Mouse (Mus musculus) 3134 (cell line): ENCODE measurements at regions not wholly inside any gene's neighbourhood (a gene's known extent, or its start where the extent isn't known, plus 50 kb on each side); places are given as distances from the start of the nearest gene placed in this dataset.
"Not testable (repeated sequence)": the region's sequence is repeated elsewhere in the genome, so short reads cannot be mapped to it uniquely, and the experiment has no call there.

Source experiments
- DNase-seq: peaks from one replicate; pipeline ENCODE4 v3.0.0-alpha.2; 2011; ENCODE audit warnings: low spot score; ENCODE audit not compliant: insufficient read length; ENCODE audit errors: extremely low read depth

- no peak for DNase-seq
Measured at GRCm38 (mm10) chr14:102215267-102215964, 485.7 kb downstream of the Lmo7 start.

DNA sequence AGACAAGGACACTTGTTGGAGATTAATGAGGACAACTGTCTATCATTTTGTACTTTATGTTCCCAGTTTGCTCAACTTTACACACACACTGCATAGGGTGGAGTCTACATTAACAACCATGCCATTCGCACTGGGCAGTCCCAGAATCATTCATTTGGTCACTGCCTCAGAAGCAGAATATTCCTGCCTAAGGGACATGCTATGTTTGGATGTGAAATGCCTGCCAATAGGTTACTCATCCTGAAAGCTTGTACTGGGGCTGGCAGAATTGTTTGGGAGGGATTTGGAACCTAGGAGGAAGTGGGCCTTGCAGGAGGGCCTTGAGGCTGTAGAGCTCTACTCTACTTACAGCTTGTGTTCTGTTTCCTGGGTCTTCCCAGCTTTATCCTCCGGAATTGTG, 482.3 kb downstream of the Lmo7 start:
- DNase-seq, result peak; percentile 18

GRCm38 (mm10) chr14:102204881-102205671, 475.3 kb downstream of the Lmo7 start:
- DNase-seq, result no peak

GRCm38 (mm10) chr14:102199430-102199829, 469.7 kb downstream of the Lmo7 start:
- no peak for DNase-seq

DNA sequence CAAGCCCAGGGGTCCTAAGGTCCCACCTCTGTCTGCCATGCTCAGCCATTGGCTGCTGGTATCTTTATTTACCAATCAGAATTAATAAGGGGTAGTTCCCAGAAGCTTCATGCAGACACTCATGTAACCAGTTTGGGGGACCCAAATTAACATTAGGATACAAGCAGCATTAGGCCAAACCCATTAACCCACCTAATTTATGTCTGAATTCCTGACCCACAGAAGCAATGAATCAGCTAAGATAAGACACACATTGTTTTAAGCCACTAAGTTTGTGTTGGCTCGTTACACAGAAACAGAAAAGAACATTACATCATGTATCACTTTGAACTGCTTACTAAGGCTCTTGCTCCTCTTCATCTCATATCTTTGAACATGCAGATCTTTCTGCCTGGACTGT, 461.0 kb downstream of the Lmo7 start:
- no peak for DNase-seq

DNA sequence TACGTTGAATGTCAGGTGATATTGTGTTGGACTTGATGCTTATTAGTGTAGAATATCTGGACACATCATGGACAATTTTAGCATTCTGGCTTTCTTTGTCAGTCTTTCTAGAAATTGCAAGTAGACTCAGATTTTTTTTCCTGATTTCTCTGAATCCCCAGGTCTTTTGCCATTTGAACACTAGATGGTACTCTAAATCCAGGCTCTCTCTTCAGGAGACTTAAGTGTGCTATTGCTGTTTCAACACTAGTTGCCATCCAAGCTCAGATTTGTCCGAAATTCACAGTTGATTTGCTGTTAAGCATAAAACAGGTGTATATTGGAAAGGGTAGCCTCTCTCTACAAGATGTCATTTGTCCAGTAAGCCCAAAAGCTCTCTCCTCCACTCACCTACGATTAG, 451.5 kb downstream of the Lmo7 start:
- DNase-seq, result no peak

GRCm38 (mm10) chr14:102171775-102172174, 442.0 kb downstream of the Lmo7 start:
- DNase-seq, result no peak

DNA sequence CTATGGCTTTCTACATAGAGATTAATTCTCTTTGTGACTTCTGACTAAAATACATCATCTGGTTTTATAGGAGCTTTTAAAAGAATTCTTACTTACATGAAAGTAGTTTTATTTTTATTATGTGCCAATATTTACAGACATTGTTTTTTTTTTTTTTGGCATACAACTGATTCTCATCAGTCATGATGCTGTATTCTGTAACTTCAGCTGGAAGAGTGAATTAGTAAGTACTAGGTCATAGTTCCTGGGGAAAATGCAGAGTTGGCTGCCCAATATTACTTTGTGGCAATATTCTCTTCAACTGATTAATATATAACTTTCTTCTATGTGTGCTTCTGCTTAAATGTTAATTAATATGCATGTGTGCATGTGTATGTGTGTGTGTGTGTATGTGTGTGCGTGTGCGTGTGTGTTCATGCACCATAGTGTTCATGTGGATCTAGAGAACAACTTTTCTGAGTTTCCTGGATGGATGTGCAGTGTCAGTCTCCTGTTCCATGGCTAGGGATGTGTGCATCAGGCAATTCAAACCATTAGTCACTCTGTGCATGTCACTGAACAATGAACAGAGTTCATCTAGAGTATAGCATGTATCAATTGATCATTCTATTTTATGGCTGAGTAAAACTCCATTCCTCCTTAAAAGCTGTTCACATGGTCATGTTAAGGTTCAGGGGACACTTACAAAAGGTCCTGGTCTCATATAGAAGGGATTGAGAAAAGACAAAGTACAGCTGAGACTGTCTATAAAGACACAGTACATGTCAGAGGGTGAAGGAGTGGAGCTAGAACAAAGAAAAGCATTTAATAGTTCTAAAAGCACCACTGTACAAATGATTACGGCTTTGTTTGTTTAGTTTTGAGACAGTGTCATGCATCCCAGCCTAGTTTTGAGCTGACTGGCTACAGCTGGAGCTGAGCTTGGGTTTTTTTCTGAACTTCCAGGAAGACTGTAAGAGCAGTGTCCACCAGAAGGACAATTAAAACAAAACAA, 431.8 kb downstream of the Lmo7 start:
- DNase-seq, result no peak

DNA sequence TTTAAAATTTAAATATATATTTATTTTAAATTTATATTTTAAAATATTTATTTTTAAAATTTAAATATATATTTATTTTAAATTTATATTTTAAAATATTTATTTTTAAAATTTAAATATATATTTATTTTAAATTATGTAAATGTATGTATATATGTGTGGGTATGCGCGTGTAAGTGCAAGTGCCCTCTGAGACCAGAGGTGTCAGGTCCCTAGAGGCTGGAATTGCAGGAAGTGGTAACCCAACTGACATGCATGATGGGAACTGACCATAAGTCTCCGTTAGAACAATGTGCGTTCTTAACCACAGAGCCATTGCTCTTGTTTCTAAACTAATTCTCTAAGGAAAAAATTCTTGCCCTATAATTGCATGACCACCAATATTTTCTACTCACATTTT, 420.7 kb downstream of the Lmo7 start:
- DNase-seq, result not testable (repeated sequence)

DNA sequence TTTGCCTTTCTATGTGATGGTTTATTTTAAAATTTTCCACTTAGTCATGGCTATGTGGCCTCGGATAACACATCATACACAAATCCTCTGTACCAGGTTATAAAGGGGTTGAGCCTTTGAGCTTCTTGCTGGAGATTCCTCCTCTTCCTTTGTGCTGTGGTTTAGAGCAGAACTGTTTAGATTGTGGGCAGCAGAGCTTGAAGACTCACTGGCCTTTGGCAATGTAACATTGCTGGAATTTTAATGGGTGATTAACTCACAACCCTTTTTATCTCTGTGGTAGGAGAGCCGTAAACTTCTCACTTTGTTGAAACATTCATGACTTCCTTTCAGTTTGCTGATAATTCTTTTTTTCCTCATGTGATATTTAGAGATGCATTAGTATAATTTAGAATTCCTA, 413.0 kb downstream of the Lmo7 start:
- no peak for DNase-seq

DNA sequence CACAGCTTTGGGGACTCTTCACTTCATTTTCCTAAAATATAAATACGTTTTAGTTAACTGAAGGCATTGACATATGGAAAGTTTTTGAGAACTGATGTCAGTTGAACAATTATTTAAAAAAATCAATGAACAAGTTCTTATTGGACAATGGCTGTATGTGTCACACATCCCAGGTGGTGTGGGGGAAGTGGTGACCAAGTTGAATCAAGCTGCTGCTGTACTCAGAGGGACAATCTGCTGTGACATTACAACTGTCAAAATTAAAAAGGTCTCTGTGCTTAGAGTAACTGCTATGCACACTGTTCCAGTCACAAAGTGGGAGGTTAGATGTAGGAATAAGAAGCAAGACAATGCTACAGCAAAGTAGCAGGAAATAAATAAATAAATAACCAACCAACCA, 409.2 kb downstream of the Lmo7 start:
- no peak for DNase-seq

GRCm38 (mm10) chr14:102118166-102118565, 388.4 kb downstream of the Lmo7 start:
- no peak for DNase-seq

- DNase-seq, result no peak
Measured at GRCm38 (mm10) chr14:102106165-102106564, 376.4 kb downstream of the Lmo7 start.

GRCm38 (mm10) chr14:102094105-102094504, 364.3 kb downstream of the Lmo7 start:
- no peak for DNase-seq

- no peak for DNase-seq
Measured at GRCm38 (mm10) chr14:102092557-102092956, 362.8 kb downstream of the Lmo7 start.

DNA sequence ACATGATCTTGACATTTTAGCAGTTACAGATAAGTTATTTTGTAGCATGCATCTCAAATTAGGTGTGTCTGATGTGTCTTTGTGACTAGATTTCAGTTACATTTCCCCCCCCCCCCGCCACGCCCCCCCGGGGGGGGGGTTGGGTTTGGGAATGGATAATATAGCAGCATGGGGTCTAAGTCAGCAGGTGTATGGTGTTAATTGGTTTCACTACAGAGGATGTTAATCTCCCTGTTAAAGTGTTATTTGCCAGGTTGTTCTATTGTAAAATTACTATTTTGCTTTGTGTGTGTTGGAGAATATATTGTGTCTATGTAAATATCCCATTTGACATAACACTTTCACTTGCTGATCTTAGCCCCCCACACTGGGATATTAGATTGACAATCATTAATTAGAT, 319.2 kb downstream of the Lmo7 start:
- peak; percentile 1 for DNase-seq

GRCm38 (mm10) chr14:102048485-102048884, 318.7 kb downstream of the Lmo7 start:
- DNase-seq, result no peak

DNA sequence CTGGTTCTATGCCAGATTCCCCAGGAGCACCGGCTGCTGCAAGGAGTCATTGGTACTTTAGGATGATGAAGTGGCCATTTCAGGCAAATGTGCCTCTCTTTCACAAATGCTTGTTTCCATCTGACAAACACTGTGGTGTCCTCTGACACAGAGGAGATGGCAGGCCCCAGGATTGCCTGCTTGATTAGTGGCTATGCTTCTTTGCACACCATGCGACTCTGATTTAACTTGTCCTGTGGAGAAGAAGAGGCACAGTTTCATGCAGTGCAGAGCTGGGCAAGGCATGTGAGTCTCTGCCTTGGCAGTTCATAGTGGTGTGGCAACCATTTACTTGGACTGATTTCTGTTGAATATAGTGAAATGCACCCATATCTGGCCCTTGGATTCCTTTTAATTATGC, 308.4 kb downstream of the Lmo7 start:
- no peak for DNase-seq

DNA sequence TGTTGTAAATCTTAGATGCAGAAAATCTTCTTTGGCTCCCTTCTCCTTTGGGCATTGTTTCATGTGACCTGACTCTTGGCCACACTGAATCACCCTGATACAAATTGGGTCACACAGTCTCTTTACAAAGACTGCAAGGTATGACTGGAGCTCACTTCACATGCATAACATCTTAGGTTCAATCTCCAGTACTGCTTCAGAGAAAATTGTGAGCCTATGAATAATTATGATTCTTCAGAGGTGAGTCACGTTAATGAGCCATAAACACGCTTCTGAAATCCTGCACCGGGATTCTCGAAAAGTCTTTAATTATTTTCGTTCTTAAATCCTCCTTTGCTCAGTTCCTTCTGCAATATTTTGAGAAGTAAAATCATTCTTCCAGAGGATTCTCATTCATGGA, 307.7 kb downstream of the Lmo7 start:
- no peak for DNase-seq

- no peak for DNase-seq
Measured at GRCm38 (mm10) chr14:102031047-102031903, 301.5 kb downstream of the Lmo7 start.
